In the genomic region with DNA sequence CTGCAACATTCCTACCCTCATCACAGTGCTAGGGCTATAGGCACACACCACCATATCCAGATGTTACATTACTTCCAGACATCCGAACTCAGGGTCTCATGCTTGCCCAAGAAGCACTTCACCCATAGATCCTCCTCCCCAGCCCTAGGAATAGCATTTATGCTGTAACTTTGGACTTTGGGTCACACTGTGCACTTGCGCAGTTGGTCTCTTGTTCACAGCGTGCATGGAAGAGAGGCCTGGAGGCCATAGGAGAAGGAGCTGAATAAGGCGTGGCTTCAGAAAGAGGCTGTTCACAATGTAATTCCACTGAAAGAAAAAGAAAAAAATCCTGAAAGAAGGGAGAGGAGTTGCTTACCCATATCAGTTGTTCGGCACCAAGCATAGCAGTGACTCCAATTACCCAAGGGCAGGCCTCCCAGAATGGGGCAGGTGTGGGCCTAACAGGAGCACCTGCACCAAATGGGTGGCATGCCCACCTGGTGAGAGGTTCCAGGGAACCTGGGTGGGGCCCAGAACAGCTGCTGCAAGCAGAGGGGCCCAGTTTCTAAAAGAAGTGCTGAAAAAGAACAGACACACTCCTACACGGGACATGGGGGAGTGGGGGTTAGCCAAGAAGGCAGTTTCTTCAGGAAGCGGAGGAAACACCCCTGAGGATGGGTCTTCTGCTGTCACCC, we compare ENCODE assay signal across 21 mouse cellular contexts.
"Had no signal": no experiment of that assay in that cellular context is flagged by ENCODE, and none has a peak within 500 bp of the region (broad histone marks: within the 10 kb centered on the region; RNA-seq: fewer than 3 reads in every experiment).

No protein-coding gene starts in this region.

- H3K27ac ChIP-seq: limb, embryonic 13.5 days; liver, embryonic 14.5 days; macrophage; midbrain, embryonic 13.5 days; neural tube, embryonic 12.5 days; neural tube, embryonic 15.5 days had no signal

- H3K9me3 ChIP-seq: limb, embryonic 13.5 days; midbrain, embryonic 13.5 days; neural tube, embryonic 12.5 days; neural tube, embryonic 15.5 days had no signal

- H3K4me1 ChIP-seq: midbrain, embryonic 13.5 days; neural tube, embryonic 12.5 days; neural tube, embryonic 15.5 days had no signal

- H3K4me3 ChIP-seq: limb, embryonic 13.5 days; midbrain, embryonic 13.5 days; neural tube, embryonic 12.5 days; neural tube, embryonic 15.5 days had no signal

- H3K9ac ChIP-seq: limb, embryonic 13.5 days; liver, embryonic 14.5 days; liver, postnatal 0 days; lung, embryonic 14.5 days; midbrain, embryonic 13.5 days; neural tube, embryonic 12.5 days; neural tube, embryonic 15.5 days had no signal

- H3K27me3 ChIP-seq: limb, embryonic 13.5 days; midbrain, embryonic 13.5 days; neural tube, embryonic 12.5 days; neural tube, embryonic 15.5 days had no signal

- DNase-seq: kidney, adult 11 months; kidney, adult 9 months; kidney, postnatal 14 days; kidney, postnatal 4 days; left cerebral cortex, postnatal 4 days; liver, postnatal 0 days; lung, embryonic 14.5 days; retina, postnatal 1 day; right cerebral cortex, postnatal 25 days; thymus, adult 2 months; thymus, postnatal 14 days; thymus, postnatal 4 days had no signal

- ATAC-seq: liver, postnatal 0 days; lung, postnatal 0 days; midbrain, embryonic 13.5 days; midbrain, embryonic 16.5 days had no signal

- H3K4me2 ChIP-seq: limb, embryonic 13.5 days; liver, embryonic 11.5 days; lung, embryonic 14.5 days; midbrain, embryonic 13.5 days; neural tube, embryonic 12.5 days; neural tube, embryonic 15.5 days had no signal

- H3K36me3 ChIP-seq: limb, embryonic 13.5 days; midbrain, embryonic 13.5 days; neural tube, embryonic 12.5 days; neural tube, embryonic 15.5 days had no signal
